Mouse (Mus musculus): ENCODE data around the gene Plxna2. TPM values are rescaled to one million over a fixed set of nuclear protein-coding genes. Genes with fewer than 3 reads are reported as not detected.
A peak's percentile ranks its signal among the peaks of the same experiment; 100 is the strongest.

Plxna2 gene
- polyA plus RNA-seq, 1 experiment from 2014 or later, result 72.1 TPM

DNA sequence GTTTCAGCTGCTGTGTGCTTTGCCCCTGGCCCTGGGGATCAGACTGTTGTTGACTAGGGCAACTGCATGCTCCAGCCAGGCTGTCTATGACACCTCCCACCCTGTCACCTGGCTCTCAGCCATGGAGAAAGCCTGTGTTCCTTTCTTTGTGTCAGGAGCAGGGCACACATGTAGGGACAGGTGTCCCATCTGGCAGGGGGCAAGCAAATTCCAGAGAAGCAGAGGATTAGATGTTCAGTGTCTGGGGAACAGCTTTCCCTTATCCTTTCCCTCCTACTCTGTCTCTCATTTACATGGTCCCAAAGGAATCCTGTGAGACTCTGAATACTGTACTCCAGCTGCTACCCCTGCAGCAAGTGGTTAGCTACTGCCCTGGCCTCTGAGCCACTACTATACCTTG is 121.9 kb downstream of the Plxna2 start:
- Histone ChIP-seq H3K9ac (replicated peaks) (no peak overlapping the region), H3K9me3 (no peaks in the 10 kb centered on the region), H3K4me3 (no peak overlapping the region), H3K4me2 (replicated peaks) (no peak overlapping the region), H3K27ac (replicated peaks) (peak overlapping the region; percentile 56), H3K36me3 (0 out of 2 replicates have a peak, but pooled peaks cover 2% of the 10 kb centered on the region), H3K27me3 (no peaks in the 10 kb centered on the region), H3K4me1 (peaks cover 60% of the 10 kb centered on the region)
- no peak for ATAC-seq (replicated peaks)

GRCm38 (mm10) chr1:194742901-194743422 is 124.9 kb downstream of the Plxna2 start:
- H3K4me1 ChIP-seq, result peaks cover 79% of the 10 kb centered on the region
- no peak overlapping the region for H3K4me3 ChIP-seq
- no peaks in the 10 kb centered on the region for H3K27me3 ChIP-seq
- H3K9me3 ChIP-seq, result no peaks in the 10 kb centered on the region
- H3K9ac ChIP-seq (replicated peaks), result no peak overlapping the region
- no peak for ATAC-seq (replicated peaks)
- H3K27ac ChIP-seq (replicated peaks), result peak overlapping the region; percentile 39
- 0 out of 2 replicates have a peak, but pooled peaks cover 9% of the 10 kb centered on the region for H3K36me3 ChIP-seq
- WGBS, result 20% methylated on average over 2 of the region's 2 CpGs
- no peak overlapping the region for H3K4me2 ChIP-seq (replicated peaks)

DNA sequence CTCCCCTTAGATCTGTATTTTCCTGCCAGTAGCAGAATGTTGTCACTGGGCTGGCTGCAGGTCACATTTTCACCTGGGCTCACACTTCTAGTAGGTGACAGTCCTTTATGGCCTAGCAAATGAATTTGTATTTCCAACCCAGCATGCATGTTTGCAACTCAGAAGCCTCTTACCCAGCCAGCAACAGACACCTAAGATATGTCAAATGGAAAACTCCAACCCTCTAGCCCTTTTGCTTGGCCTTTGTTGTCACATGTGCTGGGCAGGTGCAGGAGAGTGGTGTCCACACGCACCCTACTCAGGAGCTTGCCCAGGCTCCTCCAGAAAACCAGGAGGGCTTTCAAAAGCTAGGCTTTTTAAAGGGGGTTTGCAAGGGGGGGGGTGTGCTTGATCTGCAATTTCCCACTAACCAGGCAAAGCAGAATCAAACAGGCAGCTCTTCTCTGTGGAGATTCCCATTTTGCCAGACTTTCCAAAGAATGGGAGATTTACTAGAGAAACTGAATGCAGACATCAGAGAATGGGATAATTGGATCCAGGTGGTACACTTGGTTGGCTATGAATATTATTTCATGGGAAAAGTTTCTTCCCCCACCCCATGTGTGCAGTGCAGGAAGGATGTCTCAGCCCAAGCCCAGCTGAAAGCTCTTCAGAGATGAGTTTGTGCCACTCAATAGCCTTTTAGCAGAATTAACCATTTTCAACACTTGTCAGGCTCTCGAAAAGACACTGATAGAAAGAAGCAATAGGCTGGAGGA is 127.3 kb downstream of the Plxna2 start:
- Histone ChIP-seq H3K4me1 (peaks cover 64% of the 10 kb centered on the region), H3K36me3 (peaks cover 13% of the 10 kb centered on the region), H3K9me3 (no peaks in the 10 kb centered on the region), H3K4me3 (no peak overlapping the region), H3K9ac (replicated peaks) (no peak overlapping the region), H3K27me3 (no peaks in the 10 kb centered on the region), H3K27ac (replicated peaks) (peak overlapping the region; percentile 79), H3K4me2 (replicated peaks) (no peak overlapping the region)
- no peak for ATAC-seq (replicated peaks)
- 47% methylated on average over 2 of the region's 2 CpGs for WGBS

DNA sequence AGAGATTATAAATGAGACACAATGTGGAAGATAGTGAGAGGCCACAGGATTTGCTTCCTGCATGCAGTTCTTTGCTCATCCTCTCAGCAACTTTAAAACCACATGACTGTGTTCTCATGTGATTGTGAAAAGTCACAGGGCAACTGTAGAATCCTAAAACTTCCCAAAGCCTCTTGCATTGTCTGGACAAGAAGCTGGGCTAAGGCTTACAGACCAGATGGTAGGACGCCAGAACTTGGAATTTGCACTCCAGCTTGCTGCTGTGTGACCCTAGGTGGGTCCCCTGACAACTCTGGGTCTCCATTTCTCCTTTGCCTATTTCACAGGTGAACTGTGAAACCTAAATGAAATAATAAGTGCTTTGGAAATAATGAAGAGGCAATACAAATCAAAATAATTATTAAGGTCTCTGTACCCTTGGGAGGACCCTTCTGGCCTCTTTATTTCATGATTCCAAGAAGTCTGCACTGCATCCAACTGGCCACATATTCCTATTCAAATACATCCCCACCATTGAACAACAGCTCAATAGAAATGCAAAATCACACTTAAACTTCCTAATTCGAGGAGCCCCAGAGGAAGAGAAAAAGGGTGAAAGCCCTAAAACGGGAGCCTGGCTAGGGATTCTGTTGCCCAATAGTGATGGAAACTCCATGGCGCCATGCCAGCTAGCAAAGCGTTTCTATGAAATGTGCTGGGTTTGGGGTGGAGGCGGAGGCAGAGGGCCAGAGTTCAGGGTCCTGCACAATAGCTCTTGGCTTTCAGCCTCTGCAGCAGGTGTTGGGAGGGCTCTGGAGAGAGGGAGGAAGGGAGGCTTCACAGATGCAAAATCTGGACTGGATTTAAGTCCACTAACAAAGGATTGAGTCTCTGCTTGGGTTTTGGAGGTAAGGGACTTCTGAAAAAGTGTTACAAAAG is 128.6 kb downstream of the Plxna2 start:
- Histone ChIP-seq H3K27me3 (no peaks in the 10 kb centered on the region), H3K9ac (replicated peaks) (no peak overlapping the region), H3K4me2 (replicated peaks) (no peak overlapping the region), H3K9me3 (no peaks in the 10 kb centered on the region), H3K4me3 (no peak overlapping the region), H3K27ac (replicated peaks) (peak overlapping the region; percentile 79), H3K36me3 (peaks cover 26% of the 10 kb centered on the region), H3K4me1 (peaks cover 55% of the 10 kb centered on the region)
- ATAC-seq (replicated peaks), result peak; percentile 94
- 2% methylated on average over 6 of the region's 6 CpGs for WGBS

- Histone ChIP-seq H3K36me3 (peaks cover 32% of the 10 kb centered on the region), H3K27ac (replicated peaks) (peak overlapping the region; percentile 79), H3K4me3 (no peak overlapping the region), H3K9me3 (no peaks in the 10 kb centered on the region), H3K9ac (replicated peaks) (no peak overlapping the region), H3K4me1 (peaks cover 55% of the 10 kb centered on the region), H3K27me3 (no peaks in the 10 kb centered on the region), H3K4me2 (replicated peaks) (no peak overlapping the region)
- ATAC-seq (replicated peaks), result no peak
Measured at GRCm38 (mm10) chr1:194747258-194747657, 129.2 kb downstream of the Plxna2 start.

- WGBS, result 50% methylated on average over 2 of the region's 2 CpGs
- 0 out of 2 replicates have a peak, but pooled peaks have one; percentile 44 for ATAC-seq (replicated peaks)
- H3K4me3 ChIP-seq, result no peak overlapping the region
- no peak overlapping the region for H3K4me2 ChIP-seq (replicated peaks)
- peaks cover 2% of the 10 kb centered on the region; the same call in 1 of the 2 replicates for H3K4me1 ChIP-seq
- peaks cover 79% of the 10 kb centered on the region for H3K36me3 ChIP-seq
- H3K9me3 ChIP-seq, result no peaks in the 10 kb centered on the region
- no peaks in the 10 kb centered on the region for H3K27me3 ChIP-seq
- H3K27ac ChIP-seq (replicated peaks), result no peak overlapping the region
- no peak overlapping the region for H3K9ac ChIP-seq (replicated peaks)
Measured at GRCm38 (mm10) chr1:194753168-194753567, 135.2 kb downstream of the Plxna2 start.

GRCm38 (mm10) chr1:194756001-194756400 is 138.0 kb downstream of the Plxna2 start:
- Histone ChIP-seq H3K9ac (replicated peaks) (no peak overlapping the region), H3K4me2 (replicated peaks) (no peak overlapping the region), H3K9me3 (no peaks in the 10 kb centered on the region), H3K27me3 (no peaks in the 10 kb centered on the region), H3K36me3 (peaks cover 85% of the 10 kb centered on the region), H3K4me3 (no peak overlapping the region), H3K27ac (replicated peaks) (no peak overlapping the region), H3K4me1 (no peaks in the 10 kb centered on the region)
- no peak for ATAC-seq (replicated peaks)

DNA sequence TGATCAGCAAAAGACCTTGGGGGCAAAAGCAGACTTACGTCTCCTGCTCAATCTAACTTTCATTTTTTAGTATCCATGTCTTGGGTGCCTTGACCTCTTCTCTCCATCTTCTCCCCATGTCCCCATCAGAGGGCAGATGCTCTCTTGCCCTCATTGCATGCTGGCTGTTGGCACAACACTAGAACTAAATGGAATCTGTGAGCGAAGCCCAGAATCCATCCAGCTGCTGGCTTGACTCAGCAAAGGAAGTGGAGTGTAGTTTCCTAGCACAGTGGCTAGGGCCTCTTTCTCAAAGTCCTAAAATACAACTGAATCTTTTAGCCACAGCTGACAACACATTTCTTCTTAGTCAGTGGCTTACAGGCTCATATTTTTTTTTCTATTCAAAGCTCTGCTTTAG is 138.4 kb downstream of the Plxna2 start:
- H3K4me1 ChIP-seq, result no peaks in the 10 kb centered on the region
- no peaks in the 10 kb centered on the region for H3K27me3 ChIP-seq
- H3K27ac ChIP-seq (replicated peaks), result no peak overlapping the region
- H3K9ac ChIP-seq (replicated peaks), result no peak overlapping the region
- 90% methylated on average over 2 of the region's 2 CpGs for WGBS
- H3K36me3 ChIP-seq, result peaks cover 81% of the 10 kb centered on the region
- H3K4me3 ChIP-seq, result no peak overlapping the region
- ATAC-seq (replicated peaks), result no peak
- no peaks in the 10 kb centered on the region for H3K9me3 ChIP-seq
- no peak overlapping the region for H3K4me2 ChIP-seq (replicated peaks)

DNA sequence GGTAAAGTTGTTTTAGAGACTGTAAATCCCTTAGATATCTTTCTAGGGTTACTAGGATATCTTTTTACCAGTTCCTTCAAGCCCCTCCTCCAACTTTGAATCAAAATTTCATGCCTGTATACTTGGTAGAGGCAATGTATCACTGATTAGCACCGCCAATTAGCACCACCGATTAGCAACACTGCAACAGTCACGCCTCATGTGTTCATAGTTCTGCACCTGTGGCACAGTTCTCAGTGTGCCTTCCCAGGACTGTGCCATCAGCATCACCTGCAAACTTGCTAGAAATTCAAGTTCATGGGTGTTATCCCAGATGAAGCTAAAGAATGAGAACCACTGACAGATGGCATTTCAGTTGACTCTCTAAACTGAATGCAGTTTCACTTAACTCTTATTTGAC is 138.8 kb downstream of the Plxna2 start:
- peak; percentile 23; the same call in 1 of the 2 replicates for ATAC-seq (replicated peaks)
- 67% methylated on average over 3 of the region's 3 CpGs for WGBS
- H3K27ac ChIP-seq (replicated peaks), result no peak overlapping the region
- no peaks in the 10 kb centered on the region for H3K27me3 ChIP-seq
- H3K9ac ChIP-seq (replicated peaks), result no peak overlapping the region
- H3K4me3 ChIP-seq, result no peak overlapping the region
- H3K36me3 ChIP-seq, result peaks cover 78% of the 10 kb centered on the region
- H3K4me1 ChIP-seq, result no peaks in the 10 kb centered on the region
- H3K9me3 ChIP-seq, result no peaks in the 10 kb centered on the region
- no peak overlapping the region for H3K4me2 ChIP-seq (replicated peaks)

DNA sequence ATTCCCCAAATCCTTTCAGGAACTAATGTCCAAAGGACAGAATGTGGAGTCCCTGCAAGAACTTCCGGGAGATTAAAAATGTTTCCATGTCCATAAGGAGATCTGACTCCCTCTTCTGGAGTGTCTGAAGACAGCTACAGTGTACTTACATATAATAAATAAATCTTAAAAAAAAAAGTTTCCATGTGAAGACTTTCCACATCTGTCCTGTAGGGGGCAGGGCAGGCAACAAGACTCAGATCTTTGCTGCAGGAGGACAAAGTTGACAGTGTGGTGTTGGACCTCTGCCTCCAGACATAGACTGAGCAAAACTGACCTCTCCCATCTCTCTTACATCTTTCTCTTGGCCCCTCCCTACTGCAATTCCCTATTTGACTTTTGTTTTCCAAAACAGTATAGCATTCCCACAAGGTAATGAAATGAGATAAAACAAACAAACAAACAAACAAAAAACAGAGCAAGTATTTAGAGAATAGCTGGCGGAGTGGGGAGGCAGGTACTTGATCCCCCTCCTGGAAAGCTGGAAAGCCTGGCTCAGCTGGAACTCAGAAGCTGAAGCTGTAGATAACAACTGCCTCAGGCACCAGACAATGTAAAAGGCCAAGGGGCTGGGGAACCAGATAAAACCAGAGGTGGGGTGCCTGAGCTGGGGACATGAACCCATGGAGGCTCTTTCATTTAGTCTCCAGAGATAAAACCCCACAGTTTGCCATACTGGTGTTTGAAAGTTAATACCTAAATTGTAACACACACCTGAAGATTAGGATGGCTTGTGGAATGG is 143.6 kb downstream of the Plxna2 start:
- Histone ChIP-seq H3K9me3 (no peaks in the 10 kb centered on the region), H3K9ac (replicated peaks) (no peak overlapping the region), H3K4me2 (replicated peaks) (no peak overlapping the region), H3K27ac (replicated peaks) (no peak overlapping the region), H3K36me3 (peaks cover 75% of the 10 kb centered on the region), H3K4me1 (no peaks in the 10 kb centered on the region), H3K4me3 (no peak overlapping the region), H3K27me3 (no peaks in the 10 kb centered on the region)
- ATAC-seq (replicated peaks), result no peak
- WGBS, result 80% methylated on average over 2 of the region's 2 CpGs

GRCm38 (mm10) chr1:194762896-194763295 is 144.9 kb downstream of the Plxna2 start:
- H3K4me3 ChIP-seq, result no peak overlapping the region
- peaks cover 76% of the 10 kb centered on the region for H3K36me3 ChIP-seq
- no peaks in the 10 kb centered on the region for H3K9me3 ChIP-seq
- no peaks in the 10 kb centered on the region for H3K27me3 ChIP-seq
- no peak overlapping the region for H3K9ac ChIP-seq (replicated peaks)
- H3K4me1 ChIP-seq, result no peaks in the 10 kb centered on the region
- no peak overlapping the region for H3K4me2 ChIP-seq (replicated peaks)
- WGBS, result 65% methylated on average over 5 of the region's 5 CpGs
- no peak overlapping the region for H3K27ac ChIP-seq (replicated peaks)
- ATAC-seq (replicated peaks), result no peak
